Mouse (Mus musculus) stomach, postnatal 0 days (tissue): ENCODE measurements at regions not wholly inside any gene's neighbourhood (a gene's known extent, or its start where the extent isn't known, plus 50 kb on each side); places are given as distances from the start of the nearest gene placed in this dataset.

Experiments used
- CTCF ChIP-seq: IDR thresholded peaks from 2 replicates; pipeline ENCODE4 v1.5.1; 2016; ENCODE audit warnings: antibody characterized with exemption, low read depth, mild to moderate bottlenecking, moderate library complexity
- EP300 ChIP-seq: optimal IDR thresholded peaks from 2 replicates; pipeline ENCODE3; 2016; ENCODE audit warnings: antibody characterized with exemption

- TF ChIP-seq CTCF (no peak), EP300 (no peak)
Measured at GRCm38 (mm10) chr10:96717281-96717680, 100.5 kb downstream of the Btg1 start.
